Comparison of ENCODE assay signal across 16 mouse cellular contexts in the genomic region with DNA sequence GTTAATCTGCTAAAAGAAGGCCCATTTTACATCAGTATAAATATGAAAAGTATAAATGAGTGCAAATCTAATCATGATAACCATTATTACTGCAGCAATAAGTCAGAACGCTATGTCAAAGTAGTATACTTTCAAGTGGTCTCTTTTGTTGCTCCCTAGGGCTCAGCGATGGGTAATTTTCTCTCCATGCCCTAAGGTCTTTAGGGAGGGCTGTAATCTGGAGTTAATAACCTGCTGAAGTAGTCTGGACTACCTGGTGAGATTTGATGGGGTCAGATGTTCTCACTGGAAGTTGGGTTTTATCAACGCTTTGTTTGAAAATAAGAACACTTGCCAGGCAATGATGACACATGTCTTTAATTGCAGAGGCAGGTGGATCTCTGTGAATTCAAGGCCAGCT.
"Had no signal": no experiment of that assay in that cellular context is flagged by ENCODE, and none has a peak within 500 bp of the region (broad histone marks: within the 10 kb centered on the region; RNA-seq: fewer than 3 reads in every experiment).

No protein-coding gene starts in this region.

- H3K27me3 ChIP-seq: neural tube, embryonic 13.5 days; neural tube, embryonic 15.5 days; stomach, embryonic 15.5 days had no signal

- DNase-seq: retina, postnatal 1 day; right cerebral cortex, adult 18-20 months; right cerebral cortex, postnatal 14 days; right cerebral cortex, postnatal 25 days; right cerebral cortex, postnatal 4 days; spleen, adult 18-20 months; thymus, adult 18-20 months; thymus, adult 2 months; thymus, postnatal 14 days; thymus, postnatal 25 days; thymus, postnatal 36 days; thymus, postnatal 4 days had no signal

- H3K27ac ChIP-seq: neural tube, embryonic 13.5 days; neural tube, embryonic 15.5 days; stomach, embryonic 15.5 days; stomach, postnatal 0 days had no signal

- H3K9me3 ChIP-seq: neural tube, embryonic 13.5 days; neural tube, embryonic 15.5 days; stomach, embryonic 15.5 days had no signal

- H3K4me2 ChIP-seq: neural tube, embryonic 13.5 days; neural tube, embryonic 15.5 days; stomach, embryonic 15.5 days had no signal

- H3K4me3 ChIP-seq: neural tube, embryonic 13.5 days; neural tube, embryonic 15.5 days; stomach, embryonic 15.5 days had no signal

- H3K36me3 ChIP-seq: neural tube, embryonic 13.5 days; neural tube, embryonic 15.5 days; stomach, embryonic 15.5 days had no signal

- H3K9ac ChIP-seq: neural tube, embryonic 13.5 days; neural tube, embryonic 15.5 days; stomach, embryonic 15.5 days had no signal
